Comparison of ENCODE assay signal across 25 mouse cellular contexts in genomic region chr9:99258891-99259290, GRCm38 (mm10). TPM values are rescaled to one million over a fixed set of nuclear protein-coding genes. Genes with fewer than 3 reads are reported as not detected.
"Had no signal": no experiment of that assay in that cellular context is flagged by ENCODE, and none has a peak within 500 bp of the region (broad histone marks: within the 10 kb centered on the region; RNA-seq: fewer than 3 reads in every experiment).

No protein-coding gene starts in this region.

- DNase-seq: retina, postnatal 1 day; right cerebral cortex, adult 18-20 months; right cerebral cortex, postnatal 14 days; right cerebral cortex, postnatal 25 days; right cerebral cortex, postnatal 4 days; spleen, adult 18-20 months; thymus, adult 18-20 months; thymus, adult 2 months; thymus, postnatal 14 days; thymus, postnatal 25 days; thymus, postnatal 36 days; thymus, postnatal 4 days had no signal

- H3K4me3 ChIP-seq: neural tube, embryonic 12.5 days; neural tube, embryonic 13.5 days; neural tube, embryonic 15.5 days; stomach, embryonic 15.5 days had no signal

- H3K9ac ChIP-seq: neural tube, embryonic 12.5 days; neural tube, embryonic 13.5 days; neural tube, embryonic 15.5 days; stomach, embryonic 15.5 days had no signal

- H3K27ac ChIP-seq: neural tube, embryonic 12.5 days; neural tube, embryonic 13.5 days; neural tube, embryonic 15.5 days; stomach, embryonic 15.5 days; stomach, postnatal 0 days had no signal

- H3K4me1 ChIP-seq: neural tube, embryonic 12.5 days; neural tube, embryonic 13.5 days; neural tube, embryonic 15.5 days; stomach, embryonic 15.5 days had no signal

- H3K27me3 ChIP-seq: neural tube, embryonic 12.5 days; neural tube, embryonic 13.5 days; neural tube, embryonic 15.5 days; stomach, embryonic 15.5 days had no signal

- H3K9me3 ChIP-seq: neural tube, embryonic 12.5 days; neural tube, embryonic 13.5 days; neural tube, embryonic 15.5 days; stomach, embryonic 15.5 days had no signal

- H3K36me3 ChIP-seq: stomach, embryonic 15.5 days had no signal

- H3K4me2 ChIP-seq: neural tube, embryonic 12.5 days; neural tube, embryonic 13.5 days; neural tube, embryonic 15.5 days; stomach, embryonic 15.5 days had no signal

RNA-seq across cellular contexts. Expression of gene Faiml, which starts 21.9 kb away (rescaled TPM):
- total RNA-seq: neutrophil, adult 5-6 weeks had no signal
- polyA plus RNA-seq: neural tube, embryonic 12.5 days; neural tube, embryonic 13.5 days; neural tube, embryonic 14.5 days; neural tube, embryonic 15.5 days; small intestine, adult 2 months; spleen, adult 2 months; stomach, embryonic 14.5 days; stomach, embryonic 15.5 days; stomach, embryonic 16.5 days; stomach, postnatal 0 days; thymus, adult 2 months; thymus, postnatal 0 days; urinary bladder, adult 2 months had no signal
